Mouse (Mus musculus) liver, adult 10 weeks (tissue): ENCODE measurements around the gene Ercc5. TPM values are rescaled to one million over a fixed set of nuclear protein-coding genes. Genes with fewer than 3 reads are reported as not detected.

ENCODE experiments used
- polyA plus RNA-seq: library from polyadenylated mRNA; stranded (reverse); fragments of 350-450 nt; fragmentation: Illumina TruSeq; extraction: RNeasy Lipid Tissue Mini Kit (QIAGEN cat#74804); gene quantifications from one replicate; pipeline ENCODE4 v1.2.3, GENCODE M21; 2014; ENCODE audit warnings: low read depth, low replicate concordance

Gene Ercc5
- 15.0 TPM for polyA plus RNA-seq

DNA sequence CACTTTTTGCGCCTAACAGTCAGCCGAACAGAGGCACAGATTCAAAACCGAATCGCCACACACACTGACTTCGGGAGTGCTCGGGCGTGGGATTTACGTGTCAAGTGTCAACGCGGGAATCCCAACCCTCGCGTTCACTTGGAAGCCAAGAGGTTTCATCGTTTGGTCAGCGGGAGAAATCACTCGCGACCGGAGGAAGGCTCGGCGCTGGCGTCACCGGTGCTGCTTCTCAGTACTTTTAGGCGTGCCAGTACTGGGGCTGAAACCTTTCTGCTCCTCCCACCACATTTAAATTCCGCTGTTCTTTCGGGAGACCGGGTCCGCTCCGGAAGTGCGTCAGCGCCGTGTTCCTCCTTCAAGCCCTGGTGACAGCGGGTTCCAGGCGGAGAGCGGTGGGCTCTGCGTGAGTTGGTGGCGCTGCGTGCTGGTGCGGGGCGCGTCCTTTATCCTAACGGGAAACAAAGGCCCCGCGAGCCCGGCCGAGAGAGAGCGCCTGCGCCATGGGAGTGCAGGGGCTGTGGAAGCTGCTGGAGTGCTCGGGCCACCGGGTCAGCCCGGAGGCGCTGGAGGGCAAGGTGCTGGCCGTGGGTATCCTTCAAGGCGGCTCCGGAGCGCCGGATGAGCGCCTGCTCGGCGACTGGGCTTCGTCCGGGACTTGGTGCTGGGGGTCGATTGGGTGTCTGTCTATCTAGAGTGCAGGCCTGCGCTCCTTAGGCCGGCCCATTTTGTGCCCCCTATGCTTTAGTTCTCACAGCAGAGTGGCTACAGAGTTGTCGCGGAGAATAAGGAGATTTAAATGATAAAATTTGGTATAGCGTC is at the start of gene Ercc5:
Gene Ercc5, plus strand, starts transcription at position 182 of the 819 bp plus-strand sequence.

GRCm38 (mm10) chr1:44102259-44102717 is 45.3 kb upstream of the Ercc5 start, which contains the start of gene Tex30:
Gene Tex30 (minus strand): TSS chr1:44102441.

GRCm38 (mm10) chr1:44118239-44119054 is 29.1 kb upstream of the Ercc5 start, which contains the start of the genes Kdelc1 and Bivm:
Gene Kdelc1 (minus strand): TSS chr1:44118808.
Gene Bivm (plus strand): TSS chr1:44118957.

GRCm38 (mm10) chr1:44218876-44219275 is 71.3 kb downstream of the Ercc5 start, which contains the start of gene Mettl21e:
Gene Mettl21e (minus strand): TSS chr1:44218961.

Other genes starting within 250 kb of the Ercc5 start
- 45.5 TPM for gene Tpp2, start 214.1 kb upstream of the Ercc5 start, polyA plus RNA-seq
- gene Mettl21c, start 127.7 kb upstream of the Ercc5 start, polyA plus RNA-seq: not detected
- gene Gm8251, start 85.8 kb upstream of the Ercc5 start, polyA plus RNA-seq: 0.05 TPM
- 25.1 TPM for gene Tex30, start 45.3 kb upstream of the Ercc5 start, polyA plus RNA-seq
- gene Kdelc1, start 28.9 kb upstream of the Ercc5 start, polyA plus RNA-seq: 10.6 TPM
- 24.4 TPM for gene Bivm, start 28.8 kb upstream of the Ercc5 start, polyA plus RNA-seq
- not detected for gene Mettl21e, start 71.2 kb downstream of the Ercc5 start, polyA plus RNA-seq